Mouse (Mus musculus): Measurements from ENCODE around the gene Ntng2. TPM values are rescaled to one million over a fixed set of nuclear protein-coding genes. Genes with fewer than 3 reads are reported as not detected.

Gene Ntng2
- polyA plus RNA-seq, 1 experiment from 2014 or later, result 0.60 TPM

DNA sequence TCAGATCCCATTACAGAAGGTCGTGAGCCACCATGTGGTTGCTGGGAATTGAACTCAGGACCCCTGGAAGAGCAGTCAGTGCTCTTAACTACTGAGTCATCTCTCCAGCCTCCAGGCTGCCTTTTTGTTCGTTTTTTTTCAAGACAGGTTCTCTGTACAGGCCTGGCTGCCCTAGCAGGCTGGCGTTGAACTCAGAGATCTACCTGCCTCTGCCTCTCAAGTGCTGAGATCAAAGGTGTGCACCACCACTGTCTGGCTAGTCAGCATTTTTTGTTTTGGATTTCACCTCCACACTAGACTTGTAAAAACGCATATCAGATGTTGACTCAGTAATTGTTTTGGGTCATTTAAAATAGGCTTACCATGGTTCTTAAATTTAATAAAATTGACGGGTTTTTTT is 84.7 kb downstream of the Ntng2 start:
- no peak for ATAC-seq (ENCODE audit: insufficient number of reproducible peaks, low FRiP score, low TSS enrichment, low read depth)
- Histone ChIP-seq H3K4me3 (ENCODE audit: low read depth, low read length) (no peak overlapping the region), H3K4me2 (ENCODE audit: low read depth, severe bottlenecking) (no peak overlapping the region), H3K4me1 (ENCODE audit: control insufficient read depth, insufficient read depth, low read length) (no peaks in the 10 kb centered on the region), H3K27ac (replicated peaks; ENCODE audit: low read depth, low read length) (no peak overlapping the region), H3K9me3 (ENCODE audit: control insufficient read depth, low read length) (no peaks in the 10 kb centered on the region), H3K9ac (ENCODE audit: low read length) (no peak overlapping the region), H3K27me3 (ENCODE audit: control insufficient read depth, insufficient read depth, low read length) (no peaks in the 10 kb centered on the region), H3K36me3 (ENCODE audit: control insufficient read depth, insufficient read depth, low read length) (peaks cover 6% of the 10 kb centered on the region)
- 92% methylated on average over 5 of the region's 5 CpGs for WGBS
- DNase-seq (ENCODE audit: low spot score), result no peak

DNA sequence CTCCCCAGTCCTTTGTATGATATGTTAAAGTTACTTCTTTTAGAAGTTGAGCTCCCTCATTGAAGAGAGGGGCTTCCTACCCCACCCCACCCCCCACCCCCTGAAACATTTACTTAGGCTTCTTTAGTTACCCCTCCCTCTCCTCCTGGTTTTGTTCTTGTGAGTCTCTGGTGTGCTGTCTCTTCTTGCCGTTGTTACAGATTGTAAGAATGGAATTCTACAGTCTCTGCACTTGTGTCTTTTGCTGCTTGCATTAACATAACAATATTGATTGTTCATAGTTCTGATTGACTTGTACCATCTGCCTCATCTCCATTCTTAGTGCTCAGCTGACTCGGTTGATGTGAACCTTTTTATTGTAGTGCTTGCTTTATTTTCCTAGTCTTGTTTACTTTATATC is 100.9 kb downstream of the Ntng2 start:
- H3K4me1 ChIP-seq (ENCODE audit: control insufficient read depth, insufficient read depth, low read length), result no peaks in the 10 kb centered on the region
- H3K27me3 ChIP-seq (ENCODE audit: control insufficient read depth, insufficient read depth, low read length), result no peaks in the 10 kb centered on the region
- no peak overlapping the region for H3K4me2 ChIP-seq (ENCODE audit: low read depth, severe bottlenecking)
- H3K9ac ChIP-seq (ENCODE audit: low read length), result no peak overlapping the region
- H3K9me3 ChIP-seq (ENCODE audit: control insufficient read depth, low read length), result no peaks in the 10 kb centered on the region
- H3K4me3 ChIP-seq (ENCODE audit: low read depth, low read length), result no peak overlapping the region
- ATAC-seq (ENCODE audit: insufficient number of reproducible peaks, low FRiP score, low TSS enrichment, low read depth) (no peak), DNase-seq (ENCODE audit: low spot score) (no peak)
- WGBS, result 86% methylated on average over 2 of the region's 2 CpGs
- peaks cover 4% of the 10 kb centered on the region; the same call in 1 of the 2 replicates for H3K36me3 ChIP-seq (ENCODE audit: control insufficient read depth, insufficient read depth, low read length)
- no peak overlapping the region for H3K27ac ChIP-seq (replicated peaks; ENCODE audit: low read depth, low read length)

Other genes starting within 250 kb of the Ntng2 start
- gene Cfap77, start 197.9 kb downstream of the Ntng2 start, polyA plus RNA-seq (2014; fragmentation: Nextera tagmentation; extraction: Ambion mirVana), result not detected in 2 replicates
- 13.1 and 13.4 TPM in 2 replicates for gene Ttf1, start 192.7 kb downstream of the Ntng2 start, polyA plus RNA-seq (2014; fragmentation: Nextera tagmentation; extraction: Ambion mirVana)
- 12.2 and 13.4 TPM in 2 replicates for gene Setx, start 128.8 kb downstream of the Ntng2 start, polyA plus RNA-seq (2014; fragmentation: Nextera tagmentation; extraction: Ambion mirVana)
- gene Med27, start 93.8 kb upstream of the Ntng2 start, polyA plus RNA-seq (2014; fragmentation: Nextera tagmentation; extraction: Ambion mirVana), result 56.3 and 57.3 TPM in 2 replicates